Mouse (Mus musculus) olfactory bulb, adult 2 months (tissue): ENCODE results near the gene Lmtk3. TPM values are rescaled to one million over a fixed set of nuclear protein-coding genes. Genes with fewer than 3 reads are reported as not detected.

Source experiments
- H3K27ac ChIP-seq: fragments of 200-500 bp; 2 replicates; pipeline ENCODE4 v1.5.1; 2012; ENCODE audit warnings: low read depth, low read length; ENCODE audit not compliant: insufficient read depth
- H3K4me1 ChIP-seq: fragments of 200-500 bp; 2 replicates; pipeline ENCODE4 v1.6.1; 2012; ENCODE audit warnings: low read length; ENCODE audit not compliant: control insufficient read depth, insufficient read depth
- H3K4me3 ChIP-seq: fragments of 200-500 bp; 2 replicates; pipeline ENCODE4 v1.5.1; 2012; ENCODE audit warnings: mild to moderate bottlenecking, low read depth, low read length, moderate library complexity; ENCODE audit not compliant: insufficient read depth
- CTCF ChIP-seq: fragments of 200-500 bp; IDR thresholded peaks from 2 replicates; pipeline ENCODE4 v1.5.1; 2012; ENCODE audit warnings: low read depth, mild to moderate bottlenecking, low read length, moderate library complexity; ENCODE audit not compliant: insufficient read depth
- POLR2A ChIP-seq: fragments of 200-500 bp; IDR thresholded peaks from 2 replicates; pipeline ENCODE4 v1.6.1; 2012; ENCODE audit warnings: mild to moderate bottlenecking, low read depth, low read length, moderate library complexity; ENCODE audit not compliant: insufficient read depth
- WGBS: fragments of 180-500 bp; shearing (Covaris S2); methylation state at CpG from one replicate; pipeline ENCODE4 v1.1.7; 2018; 5-methylcytosine and 5-hydroxymethylcytosine counted together
- polyA plus RNA-seq: library from polyadenylated mRNA; stranded (reverse); fragments of >200 nt; gene quantifications from 2 replicates; pipeline ENCODE4 v1.2.4, GENCODE M21; 2012; ENCODE audit warnings: low replicate concordance; ENCODE audit not compliant: missing spikeins, insufficient read depth, insufficient read length

The Lmtk3 gene
- polyA plus RNA-seq: not detected in 2 replicates

DNA sequence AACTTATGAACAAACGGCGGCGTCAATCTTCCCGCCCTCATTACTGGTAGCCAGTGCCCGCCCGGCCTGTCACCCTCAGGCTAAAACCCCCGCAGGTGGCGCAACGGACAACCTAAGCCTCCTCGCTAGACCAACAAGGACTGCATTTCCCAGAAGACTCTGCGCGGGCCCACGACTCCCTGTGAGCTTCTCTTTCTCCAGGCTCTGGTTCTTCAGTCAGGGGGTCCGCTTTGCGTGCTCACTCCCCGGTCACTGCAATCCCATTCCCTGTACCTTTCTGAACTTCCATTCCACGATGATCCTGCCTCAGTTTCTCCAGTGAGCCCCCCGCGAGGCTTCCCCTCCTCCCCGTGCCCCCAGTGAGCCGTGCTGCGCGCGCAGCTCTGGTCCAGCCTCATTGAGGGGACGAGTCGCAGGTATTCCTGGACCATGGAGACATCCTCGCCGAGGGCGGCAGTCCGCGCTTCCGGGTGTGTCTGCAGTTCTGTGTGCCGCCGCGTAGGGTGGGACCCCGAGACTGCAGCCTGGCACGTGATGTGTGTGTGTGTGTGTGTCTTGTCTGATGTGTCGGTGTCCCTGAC lies at the start of gene Lmtk3:
Lmtk3 (plus strand) TSS at position 228 of the 581 bp plus-strand sequence.
- H3K4me1 ChIP-seq: peaks cover 34% of the 10 kb centered on the region
- TF ChIP-seq POLR2A: peak; percentile 32; the same call in 1 of the 2 replicates
- no peak for TF ChIP-seq CTCF
- H3K4me3 ChIP-seq: peak within 1 kb of the TSS; percentile 87
- WGBS: under 1% methylated on average over 38 of the region's 38 CpGs
- H3K27ac ChIP-seq: peak within 1 kb of the TSS; percentile 74

- TF ChIP-seq CTCF (peak; percentile 22; the same call in 1 of the 2 replicates), POLR2A (no peak)
- WGBS: 9% methylated on average over 9 of the region's 9 CpGs
- no peak overlapping the region for H3K4me3 ChIP-seq
- no peak overlapping the region for H3K27ac ChIP-seq
- H3K4me1 ChIP-seq: peaks cover 15% of the 10 kb centered on the region
Observed at GRCm38 (mm10) chr7:45739162-45739763, 44.3 kb upstream of the Lmtk3 start.

- H3K4me1 ChIP-seq: peaks cover 15% of the 10 kb centered on the region
- TF ChIP-seq CTCF (no peak), POLR2A (no peak)
- H3K4me3 ChIP-seq: no peak overlapping the region
- H3K27ac ChIP-seq: no peak overlapping the region
- 64% methylated on average over 10 of the region's 10 CpGs for WGBS
Observed at GRCm38 (mm10) chr7:45739820-45740219, 43.7 kb upstream of the Lmtk3 start.

GRCm38 (mm10) chr7:45741308-45741707 lies 42.2 kb upstream of the Lmtk3 start:
- TF ChIP-seq POLR2A: no peak
- TF ChIP-seq CTCF: no peak
- peak overlapping the region; percentile 14; the same call in 1 of the 2 replicates for H3K27ac ChIP-seq
- H3K4me1 ChIP-seq: peaks cover 15% of the 10 kb centered on the region
- WGBS: 70% methylated on average over 12 of the region's 12 CpGs
- H3K4me3 ChIP-seq: peak overlapping the region; percentile 41

- H3K4me3 ChIP-seq: peak overlapping the region; percentile 41
- TF ChIP-seq CTCF (no peak), POLR2A (no peak; the same call in 1 of the 2 replicates)
- peak overlapping the region; percentile 66 for H3K27ac ChIP-seq
Observed at GRCm38 (mm10) chr7:45741777-45742176, 41.8 kb upstream of the Lmtk3 start.

GRCm38 (mm10) chr7:45742338-45742737 lies 41.2 kb upstream of the Lmtk3 start:
- WGBS: 9% methylated on average over 19 of the region's 19 CpGs
- H3K27ac ChIP-seq: peak overlapping the region; percentile 66
- peak overlapping the region; percentile 41 for H3K4me3 ChIP-seq

More at GRCm38 (mm10) chr7:45741777-45742176, 41.8 kb upstream of the Lmtk3 start:
- H3K4me1 ChIP-seq: peaks cover 15% of the 10 kb centered on the region
- 41% methylated on average over 11 of the region's 11 CpGs for WGBS

GRCm38 (mm10) chr7:45744387-45744786 lies 39.2 kb upstream of the Lmtk3 start:
- Histone ChIP-seq H3K4me3 (no peak overlapping the region), H3K4me1 (peaks cover 17% of the 10 kb centered on the region), H3K27ac (no peak overlapping the region)
- TF ChIP-seq POLR2A (no peak), CTCF (no peak)
- WGBS: 30% methylated on average over 2 of the region's 2 CpGs

More at GRCm38 (mm10) chr7:45742338-45742737, 41.2 kb upstream of the Lmtk3 start:
- H3K4me1 ChIP-seq: peaks cover 15% of the 10 kb centered on the region
- TF ChIP-seq POLR2A: no peak
- TF ChIP-seq CTCF: no peak

- no peak overlapping the region for H3K4me3 ChIP-seq
- peaks cover 16% of the 10 kb centered on the region for H3K4me1 ChIP-seq
- WGBS: 64% methylated on average over 6 of the region's 6 CpGs
- no peak overlapping the region for H3K27ac ChIP-seq
- no peak; the same call in 1 of the 2 replicates for TF ChIP-seq CTCF
- no peak for TF ChIP-seq POLR2A
Observed at GRCm38 (mm10) chr7:45746518-45746917, 37.0 kb upstream of the Lmtk3 start.

- 86% methylated on average over 5 of the region's 5 CpGs for WGBS
Observed at GRCm38 (mm10) chr7:45747450-45747849, 36.1 kb upstream of the Lmtk3 start.

More at GRCm38 (mm10) chr7:45747450-45747849, 36.1 kb upstream of the Lmtk3 start:
- TF ChIP-seq POLR2A (no peak), CTCF (no peak)
- H3K27ac ChIP-seq: no peak overlapping the region
- H3K4me3 ChIP-seq: no peak overlapping the region
- peaks cover 7% of the 10 kb centered on the region for H3K4me1 ChIP-seq
